Mouse (Mus musculus): ENCODE measurements at regions not wholly inside any gene's neighbourhood (a gene's known extent, or its start where the extent isn't known, plus 50 kb on each side); places are given as distances from the start of the nearest gene placed in this dataset.

DNA sequence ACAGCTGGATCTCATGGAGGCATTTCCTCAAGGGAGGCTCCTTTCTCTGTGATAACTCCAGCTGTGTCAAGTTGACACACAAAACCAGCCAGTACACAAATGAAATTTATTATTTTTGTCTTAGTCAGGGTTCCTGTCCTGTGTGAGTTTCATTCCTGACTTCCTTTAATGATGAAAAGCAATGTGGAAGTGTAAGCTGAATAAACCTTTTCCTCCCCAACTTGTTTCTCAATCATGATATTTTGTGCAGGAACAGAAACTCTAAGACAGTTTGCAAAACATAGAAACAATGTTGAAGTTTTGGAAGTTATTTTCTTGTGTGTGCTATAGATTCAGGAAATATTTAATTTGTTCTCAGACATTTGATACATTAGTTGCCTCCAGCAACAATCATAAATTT, 526.9 kb downstream of the 1700017N19Rik start:
- Histone ChIP-seq H3K9me3 (ENCODE audit: low read length) (no peaks in the 10 kb centered on the region), H3K4me1 (ENCODE audit: insufficient read depth, low read length) (no peaks in the 10 kb centered on the region), H3K9ac (replicated peaks; ENCODE audit: low read length, poor library complexity, severe bottlenecking) (no peak overlapping the region), H3K4me2 (ENCODE audit: low read depth, low read length, poor library complexity, severe bottlenecking) (no peak overlapping the region), H3K36me3 (ENCODE audit: insufficient read depth, low read length) (no peaks in the 10 kb centered on the region), H3K27ac (ENCODE audit: low read depth, low read length) (no peak overlapping the region), H3K4me3 (ENCODE audit: low read depth, low read length) (no peak overlapping the region), H3K27me3 (ENCODE audit: insufficient read depth, low read length) (no peaks in the 10 kb centered on the region)
- TF ChIP-seq CTCF (IDR thresholded peaks at IDR 0.05): no peak
- no peak for DNase-seq (ENCODE audit: low spot score)
- no peak for ATAC-seq (ENCODE audit: low FRiP score)

- Histone ChIP-seq H3K9me3 (ENCODE audit: low read length) (no peaks in the 10 kb centered on the region), H3K9ac (replicated peaks; ENCODE audit: low read length, poor library complexity, severe bottlenecking) (no peak overlapping the region), H3K4me3 (ENCODE audit: low read depth, low read length) (no peak overlapping the region), H3K36me3 (ENCODE audit: insufficient read depth, low read length) (no peaks in the 10 kb centered on the region), H3K4me1 (ENCODE audit: insufficient read depth, low read length) (no peaks in the 10 kb centered on the region), H3K27me3 (ENCODE audit: insufficient read depth, low read length) (no peaks in the 10 kb centered on the region), H3K4me2 (ENCODE audit: low read depth, low read length, poor library complexity, severe bottlenecking) (no peak overlapping the region), H3K27ac (ENCODE audit: low read depth, low read length) (no peak overlapping the region)
- no peak for DNase-seq (ENCODE audit: low spot score)
- TF ChIP-seq CTCF (IDR thresholded peaks at IDR 0.05): no peak
- ATAC-seq (ENCODE audit: low FRiP score): no peak
Measured at GRCm38 (mm10) chr10:101120209-101120608, 529.9 kb downstream of the 1700017N19Rik start.

DNA sequence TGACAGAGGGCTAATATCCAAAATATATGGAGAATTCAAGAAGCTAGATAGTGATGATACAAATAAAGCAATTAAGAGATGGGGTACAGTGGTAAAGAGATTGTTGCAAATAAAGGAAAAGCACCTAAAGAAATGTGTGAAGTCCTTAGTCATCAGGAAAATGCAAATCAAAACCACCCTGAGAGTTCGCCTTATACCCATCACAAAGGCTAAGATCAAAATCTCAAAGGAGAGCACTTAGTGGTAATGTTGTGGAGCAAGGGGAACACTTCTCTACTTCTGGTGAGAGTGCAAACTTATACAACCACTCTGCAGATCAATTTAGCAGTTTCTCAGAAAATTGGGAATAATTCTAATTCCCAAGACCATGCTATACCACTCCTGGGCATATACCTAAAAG, 514.2 kb upstream of the Mgat4c start:
- WGBS: 90% methylated on average over 1 of the region's 1 CpGs
- ATAC-seq (ENCODE audit: low FRiP score) (no peak), DNase-seq (ENCODE audit: low spot score) (no peak)
- no peak overlapping the region for H3K4me2 ChIP-seq (ENCODE audit: low read depth, low read length, poor library complexity, severe bottlenecking)
- no peaks in the 10 kb centered on the region for H3K36me3 ChIP-seq (ENCODE audit: insufficient read depth, low read length)
- no peak overlapping the region for H3K4me3 ChIP-seq (ENCODE audit: low read depth, low read length)
- no peak for TF ChIP-seq CTCF (IDR thresholded peaks at IDR 0.05)
- no peaks in the 10 kb centered on the region for H3K9me3 ChIP-seq (ENCODE audit: low read length)
- H3K9ac ChIP-seq (replicated peaks; ENCODE audit: low read length, poor library complexity, severe bottlenecking): no peak overlapping the region
- no peaks in the 10 kb centered on the region for H3K4me1 ChIP-seq (ENCODE audit: insufficient read depth, low read length)
- no peak overlapping the region for H3K27ac ChIP-seq (ENCODE audit: low read depth, low read length)
- H3K27me3 ChIP-seq (ENCODE audit: insufficient read depth, low read length): no peaks in the 10 kb centered on the region

DNA sequence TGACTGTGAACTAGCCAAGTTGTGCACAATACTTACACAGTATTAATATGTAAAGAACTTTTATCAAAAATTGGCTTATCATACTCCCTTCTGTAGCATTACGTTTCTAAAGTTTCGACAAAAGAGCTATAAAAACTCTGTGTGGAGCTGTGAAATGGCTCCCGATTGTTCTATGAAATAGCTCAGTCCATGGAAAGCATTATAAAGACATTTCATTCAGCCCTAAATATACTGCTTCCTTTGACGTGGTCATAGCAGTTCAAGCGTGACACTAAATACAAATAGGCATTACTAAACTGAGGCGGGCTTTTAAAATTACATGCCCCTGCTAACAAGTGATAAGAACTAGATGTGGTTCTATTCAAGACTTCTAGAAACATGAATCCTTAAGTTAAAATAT, 509.5 kb upstream of the Mgat4c start:
- Histone ChIP-seq H3K4me3 (ENCODE audit: low read depth, low read length) (no peak overlapping the region), H3K27ac (ENCODE audit: low read depth, low read length) (no peak overlapping the region), H3K9me3 (ENCODE audit: low read length) (no peaks in the 10 kb centered on the region), H3K27me3 (ENCODE audit: insufficient read depth, low read length) (no peaks in the 10 kb centered on the region), H3K36me3 (ENCODE audit: insufficient read depth, low read length) (no peaks in the 10 kb centered on the region), H3K4me2 (ENCODE audit: low read depth, low read length, poor library complexity, severe bottlenecking) (no peak overlapping the region), H3K4me1 (ENCODE audit: insufficient read depth, low read length) (no peaks in the 10 kb centered on the region), H3K9ac (replicated peaks; ENCODE audit: low read length, poor library complexity, severe bottlenecking) (no peak overlapping the region)
- no peak for ATAC-seq (ENCODE audit: low FRiP score)
- no peak for TF ChIP-seq CTCF (IDR thresholded peaks at IDR 0.05)
- WGBS: 29% methylated on average over 6 of the region's 6 CpGs
- no peak for DNase-seq (ENCODE audit: low spot score)

GRCm38 (mm10) chr10:101189233-101189632, 492.1 kb upstream of the Mgat4c start:
- WGBS: 79% methylated on average over 1 of the region's 1 CpGs
- no peak for ATAC-seq (ENCODE audit: low FRiP score)

More at GRCm38 (mm10) chr10:101189233-101189632, 492.1 kb upstream of the Mgat4c start:
- Histone ChIP-seq H3K36me3 (ENCODE audit: insufficient read depth, low read length) (no peaks in the 10 kb centered on the region), H3K4me3 (ENCODE audit: low read depth, low read length) (no peak overlapping the region), H3K27me3 (ENCODE audit: insufficient read depth, low read length) (no peaks in the 10 kb centered on the region), H3K4me2 (ENCODE audit: low read depth, low read length, poor library complexity, severe bottlenecking) (no peak overlapping the region), H3K9me3 (ENCODE audit: low read length) (no peaks in the 10 kb centered on the region), H3K9ac (replicated peaks; ENCODE audit: low read length, poor library complexity, severe bottlenecking) (no peak overlapping the region), H3K27ac (ENCODE audit: low read depth, low read length) (no peak overlapping the region), H3K4me1 (ENCODE audit: insufficient read depth, low read length) (no peaks in the 10 kb centered on the region)
- no peak for TF ChIP-seq CTCF (IDR thresholded peaks at IDR 0.05)
- peak; percentile 23 for DNase-seq (ENCODE audit: low spot score)
